Mouse (Mus musculus) kidney, adult 18-20 months (tissue): ENCODE measurements around the gene Dok3.
A peak's percentile ranks its signal among the peaks of the same experiment; 100 is the strongest.

Experiments
- DNase-seq: peaks from one replicate; pipeline ENCODE4 v3.0.0; 2021

Dok3 gene

DNA sequence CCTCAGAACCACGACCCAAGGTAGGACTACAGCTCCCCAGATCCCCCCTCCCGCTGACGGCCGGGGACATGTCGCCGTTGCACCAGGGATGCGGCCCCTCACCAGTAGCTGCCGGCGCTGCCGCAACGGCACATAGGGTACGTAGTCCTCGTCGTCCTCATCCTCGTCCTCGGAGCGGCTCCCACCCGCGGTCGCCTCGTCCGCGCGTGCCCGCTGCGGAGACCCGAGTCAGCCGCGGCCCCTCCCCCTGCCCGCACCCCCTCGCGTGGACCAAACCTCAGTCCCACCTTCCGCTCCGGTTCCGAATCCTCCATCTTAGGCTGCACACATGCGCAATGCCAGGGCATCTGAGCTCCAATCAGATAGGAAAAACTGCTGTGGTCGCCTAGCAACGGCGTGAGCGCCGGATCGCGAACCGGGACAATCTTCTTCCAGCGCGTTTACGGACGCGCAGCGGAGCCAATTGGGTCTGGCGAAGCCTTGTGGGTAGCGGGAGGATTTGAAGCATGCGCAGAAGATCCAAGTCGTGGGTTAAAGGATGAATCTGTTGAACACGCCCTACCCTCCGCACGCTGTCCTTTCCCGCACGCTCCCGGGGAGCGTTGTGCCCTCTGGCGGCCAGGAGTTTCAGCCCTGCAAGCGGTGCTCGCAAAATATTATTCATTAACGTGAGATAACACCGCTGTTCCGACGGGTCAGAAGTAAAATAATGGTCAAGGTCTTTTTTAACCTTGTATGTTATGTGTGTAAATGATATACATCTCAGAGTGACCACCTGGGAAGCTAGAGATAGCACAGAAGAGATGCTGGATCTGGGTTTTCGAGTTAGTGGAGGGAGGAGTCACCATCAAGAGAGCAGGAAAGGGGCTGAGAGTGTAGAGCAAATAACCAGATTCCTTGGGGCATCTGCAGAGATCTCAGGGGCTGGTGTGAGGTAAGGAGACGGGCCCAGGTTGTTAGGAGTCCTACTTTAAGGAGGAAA, 7.4 kb upstream of the Dok3 start, which contains the start of gene Ddx41:
TSS of gene Ddx41 (minus strand) at position 465 of the 982 bp plus-strand sequence.
- peak; percentile 100 for DNase-seq

DNA sequence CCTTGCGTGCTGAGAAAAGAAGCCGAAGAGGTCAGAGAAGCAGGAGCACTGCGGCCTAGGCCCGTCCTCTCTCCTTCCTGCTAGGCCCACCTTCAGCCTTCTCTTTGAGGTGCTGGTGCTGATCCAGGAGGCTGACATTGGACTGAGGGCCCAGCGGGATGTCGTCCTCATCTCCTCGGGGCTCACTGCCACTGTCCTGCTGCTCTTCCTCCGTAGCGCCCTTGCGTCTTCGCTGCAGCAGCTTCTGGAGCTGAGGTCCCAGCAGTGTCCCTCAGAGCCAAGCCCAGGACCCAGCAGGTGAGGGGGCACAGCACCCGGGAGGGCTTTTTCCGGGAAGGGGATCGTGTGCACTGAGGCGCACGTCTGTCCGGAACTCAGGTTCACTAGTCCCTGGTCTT, 6.7 kb upstream of the Dok3 start:
- DNase-seq, result no peak

DNA sequence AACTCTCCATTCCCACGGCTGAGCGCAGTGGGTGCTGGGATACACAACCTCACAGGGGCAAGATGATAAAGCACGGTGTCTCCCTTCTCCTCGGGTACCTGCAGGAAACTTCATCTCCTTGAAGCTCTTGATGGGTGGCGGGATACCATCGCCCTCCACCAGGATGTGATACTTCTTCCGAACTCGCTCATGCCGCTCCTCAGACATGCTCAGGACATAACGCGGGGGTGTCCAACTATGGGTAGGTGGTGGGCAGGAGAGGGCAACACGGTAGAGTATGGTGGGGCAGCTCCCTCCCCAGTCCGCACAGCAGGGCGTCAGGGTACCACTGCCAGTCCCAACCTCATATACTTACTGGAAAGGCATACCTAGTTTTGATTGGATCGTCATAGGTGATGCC, 6.1 kb upstream of the Dok3 start:
- DNase-seq, result no peak

DNA sequence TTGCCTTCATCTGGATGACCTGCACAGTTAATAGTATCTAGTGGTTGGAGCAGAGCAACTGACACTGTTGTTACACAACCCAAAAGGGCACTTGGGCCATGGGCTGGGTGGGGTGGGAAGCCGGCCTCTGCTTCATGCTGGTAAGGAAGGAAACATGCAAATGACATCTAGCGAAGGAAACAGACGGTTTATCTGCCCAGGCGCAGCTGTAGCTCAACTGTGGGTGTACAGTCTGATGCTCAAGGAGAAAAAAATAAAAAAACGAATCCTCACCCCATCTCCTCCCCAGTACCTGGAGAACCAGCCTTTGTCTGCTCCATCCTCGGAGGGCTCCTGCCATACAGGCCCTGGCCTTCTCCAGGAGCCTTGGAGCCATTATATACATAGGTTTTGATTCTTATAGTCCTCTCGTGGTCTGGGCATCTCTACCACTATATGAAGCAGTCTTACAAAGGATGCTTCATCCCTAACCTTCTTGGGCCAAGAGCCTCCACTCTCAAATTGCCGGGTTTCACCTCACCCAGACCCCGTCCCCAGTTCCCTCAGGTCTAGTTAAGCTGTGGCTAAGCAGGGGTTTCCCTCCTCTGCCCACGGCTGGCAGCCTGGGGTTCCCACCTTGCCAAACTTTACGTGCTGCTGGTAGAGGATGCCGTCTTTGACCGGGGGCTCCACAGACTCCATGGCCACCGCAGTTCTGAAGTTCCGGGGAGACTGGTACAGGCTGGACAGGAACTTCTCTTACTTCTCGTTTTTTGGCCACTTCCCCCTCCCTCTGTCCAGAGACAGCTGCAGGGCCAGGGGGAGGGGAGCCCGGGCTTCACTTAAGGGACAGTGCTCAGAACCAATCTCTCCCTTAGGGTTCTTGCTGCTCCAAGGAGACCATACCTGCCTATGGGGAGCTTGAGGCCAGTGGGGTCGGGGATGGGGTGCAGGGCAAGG, 993 bp downstream of the Dok3 start:
- DNase-seq, result no peak

DNA sequence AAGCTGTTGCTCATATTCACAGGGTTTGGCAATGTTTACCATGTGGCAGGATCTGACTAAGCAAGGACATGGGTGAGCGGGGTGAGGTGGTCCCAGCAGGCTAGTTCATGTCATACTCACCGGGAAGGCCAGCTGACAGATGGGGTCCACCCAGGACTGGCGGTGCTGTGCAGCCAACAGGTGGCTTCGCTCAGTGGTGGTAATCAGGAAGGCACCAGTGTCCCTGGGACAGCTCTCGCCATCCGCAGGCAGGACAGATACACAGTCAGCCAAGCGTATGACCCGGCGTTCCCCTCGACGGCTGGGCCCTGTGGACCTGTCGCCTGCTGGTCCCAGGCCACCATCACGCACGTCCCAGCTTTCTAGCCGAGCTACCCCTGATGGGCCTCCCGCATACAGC, 1.9 kb downstream of the Dok3 start:
- no peak for DNase-seq

DNA sequence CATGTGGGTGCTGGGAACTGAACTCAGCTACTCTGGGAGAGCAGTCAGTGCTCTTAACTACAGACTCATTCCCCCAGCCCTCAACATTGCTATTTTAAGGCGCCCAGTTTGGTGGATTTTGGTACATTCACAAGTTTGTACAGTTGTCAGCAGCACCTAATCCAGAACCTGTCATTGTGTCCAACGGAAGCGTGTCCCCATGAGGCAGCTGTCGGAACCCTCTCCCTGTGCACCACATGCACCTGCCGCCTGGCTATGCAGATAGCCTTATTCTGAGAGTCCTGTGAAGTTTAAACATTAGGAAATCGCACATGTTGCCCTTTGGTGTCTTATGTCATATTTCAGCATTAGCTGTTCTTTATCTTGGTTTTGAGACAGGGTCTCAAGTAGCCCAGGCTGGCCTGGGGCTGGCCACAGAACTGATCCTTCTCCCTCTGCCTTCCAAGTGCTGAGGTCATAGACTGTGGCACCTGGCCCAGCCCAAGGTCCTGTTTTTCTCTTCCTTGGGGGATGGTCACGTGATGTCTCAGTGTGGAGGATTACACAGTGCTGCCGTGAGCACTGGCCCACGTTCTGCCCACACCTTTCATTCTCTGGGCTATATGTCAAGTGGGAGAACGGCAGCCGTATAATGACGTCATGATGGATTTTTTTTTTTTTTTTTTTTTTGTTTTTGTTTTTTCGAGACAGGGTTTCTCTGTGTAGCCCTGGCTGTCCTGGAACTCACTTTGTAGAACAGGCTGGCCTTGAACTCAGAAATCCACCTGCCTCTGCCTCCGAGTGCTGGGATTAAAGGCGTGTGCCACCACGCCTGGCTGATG, 3.2 kb downstream of the Dok3 start:
- no peak for DNase-seq

DNA sequence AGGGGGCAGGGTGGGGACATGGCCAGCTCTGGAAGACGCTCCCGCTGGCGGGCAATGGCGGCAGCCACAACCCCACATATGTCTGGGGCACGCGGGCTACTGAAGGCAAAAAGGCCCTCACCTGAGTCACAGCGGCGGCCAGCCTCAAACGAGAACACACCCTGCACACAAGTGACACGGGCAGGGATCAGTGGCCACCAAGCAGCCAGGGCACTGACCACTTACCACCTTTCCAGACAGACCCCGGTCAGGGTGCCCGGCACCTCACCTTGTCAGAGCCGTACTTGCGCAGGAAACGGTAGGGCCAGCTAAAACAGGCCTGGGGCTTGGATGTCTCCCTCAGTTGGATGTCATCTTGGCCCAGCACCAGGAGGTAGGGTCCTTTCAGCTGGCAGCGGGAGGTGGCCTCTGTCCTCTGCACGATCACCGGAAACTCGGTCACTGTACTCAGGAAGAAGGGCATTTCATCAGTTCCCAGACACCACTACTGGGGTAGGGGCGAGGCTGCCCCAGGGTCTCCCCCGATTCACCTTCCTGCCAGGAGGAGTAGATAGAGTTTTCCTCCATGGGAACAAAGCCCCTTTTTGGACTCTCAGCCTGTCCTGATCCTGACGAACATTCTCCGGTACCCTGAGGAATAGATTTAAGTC, 5.0 kb downstream of the Dok3 start:
- no peak for DNase-seq

DNA sequence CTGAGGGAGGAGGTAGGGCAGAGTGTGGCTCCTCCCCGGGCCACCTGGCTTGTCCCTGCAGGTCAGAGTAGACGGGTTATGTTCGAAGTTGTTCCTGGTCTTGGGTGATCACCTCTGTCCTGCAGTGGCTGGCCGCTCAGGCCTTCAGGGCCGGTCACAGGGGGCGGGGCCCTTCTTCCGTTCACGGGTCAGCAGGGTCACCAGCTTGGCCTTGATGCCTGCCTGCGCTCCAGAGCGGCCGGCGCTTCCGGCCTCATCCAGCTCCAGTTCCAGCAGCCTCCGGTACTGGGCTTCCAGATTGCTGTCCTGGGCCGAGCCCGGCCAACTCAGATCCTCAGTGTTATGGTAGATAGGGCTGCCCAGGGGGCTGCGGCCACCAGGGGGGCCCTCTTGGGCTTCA, 5.8 kb downstream of the Dok3 start:
- DNase-seq, result peak; percentile 64

DNA sequence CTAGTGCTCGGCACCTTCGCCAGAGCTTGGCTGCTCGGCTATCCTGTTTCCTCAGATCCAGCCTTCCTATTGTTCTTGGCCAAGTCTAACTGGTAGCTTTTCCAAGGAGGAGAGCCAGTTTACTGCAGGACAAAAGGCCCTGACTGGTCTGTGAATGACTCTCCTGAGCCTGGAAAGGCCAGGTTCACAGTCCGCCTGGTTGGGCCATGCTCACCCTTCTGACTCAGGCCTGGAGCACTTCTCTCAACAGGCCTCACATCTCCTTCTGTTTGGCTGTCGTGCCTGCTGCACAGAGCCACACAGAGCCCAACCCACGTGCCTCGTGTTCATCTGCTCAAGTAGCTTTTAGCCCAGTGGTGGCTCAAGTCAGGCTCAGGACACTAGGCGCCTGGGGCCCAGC, 6.4 kb downstream of the Dok3 start:
- DNase-seq, result no peak

DNA sequence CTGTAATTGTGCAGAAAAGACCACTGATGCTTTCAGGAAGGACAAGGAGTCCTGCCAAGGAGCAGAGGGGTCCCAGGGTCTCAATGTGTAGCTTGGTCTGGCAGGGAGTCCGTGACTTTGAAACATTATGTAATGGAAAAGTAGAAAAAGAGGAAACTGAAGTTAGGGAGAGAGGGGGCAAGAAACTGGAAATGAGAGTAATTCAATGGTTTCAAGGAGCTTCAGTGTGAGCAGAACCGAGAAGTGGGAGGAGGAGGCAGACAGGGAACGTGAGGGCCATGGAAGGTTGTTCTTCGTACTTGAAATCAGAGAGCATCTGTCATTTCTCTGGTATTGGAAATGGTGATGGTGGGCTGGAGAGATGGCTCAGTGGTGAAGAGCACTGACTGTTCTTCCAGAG, 9.5 kb downstream of the Dok3 start:
- no peak for DNase-seq

DNA sequence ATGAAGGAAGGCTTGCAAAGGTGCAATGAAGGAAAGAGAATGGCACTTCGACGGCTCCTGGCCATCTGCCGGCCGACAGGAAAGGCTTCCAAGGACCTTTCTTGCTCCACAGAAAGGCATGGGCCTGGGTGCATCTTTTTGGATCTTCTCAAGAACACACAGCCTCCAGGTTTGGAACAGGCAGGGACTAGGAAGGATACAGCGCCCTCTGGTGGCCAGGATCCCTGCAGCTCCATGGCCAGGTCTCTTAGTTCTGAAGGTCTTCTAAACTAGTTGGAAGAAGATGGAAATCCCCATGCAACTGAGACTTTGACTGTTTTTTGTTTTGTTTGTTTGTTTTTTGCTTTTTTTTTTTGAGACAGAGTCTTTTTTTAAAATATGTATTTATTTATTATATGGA, 12.1 kb downstream of the Dok3 start:
- DNase-seq, result peak; percentile 91

DNA sequence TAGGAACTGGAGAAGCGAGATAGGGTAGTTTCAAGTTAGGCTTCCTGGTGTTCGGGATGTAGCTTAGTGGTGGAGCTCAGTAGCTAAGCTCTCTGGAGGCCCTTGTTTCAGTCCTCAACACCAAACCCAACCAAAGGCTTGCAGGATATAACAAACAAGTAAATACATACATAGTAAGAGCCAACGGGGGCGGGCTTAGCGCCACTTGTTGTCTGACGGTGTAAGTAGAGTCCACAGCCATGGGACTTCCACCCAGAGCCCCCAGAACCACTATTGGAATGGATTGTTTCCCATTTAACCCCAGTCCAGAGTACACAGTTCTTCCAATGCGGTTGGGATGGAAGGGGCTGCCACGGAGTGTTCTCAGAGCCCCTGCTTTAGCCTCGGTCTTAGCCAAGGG, 15.3 kb downstream of the Dok3 start:
- no peak for DNase-seq

DNA sequence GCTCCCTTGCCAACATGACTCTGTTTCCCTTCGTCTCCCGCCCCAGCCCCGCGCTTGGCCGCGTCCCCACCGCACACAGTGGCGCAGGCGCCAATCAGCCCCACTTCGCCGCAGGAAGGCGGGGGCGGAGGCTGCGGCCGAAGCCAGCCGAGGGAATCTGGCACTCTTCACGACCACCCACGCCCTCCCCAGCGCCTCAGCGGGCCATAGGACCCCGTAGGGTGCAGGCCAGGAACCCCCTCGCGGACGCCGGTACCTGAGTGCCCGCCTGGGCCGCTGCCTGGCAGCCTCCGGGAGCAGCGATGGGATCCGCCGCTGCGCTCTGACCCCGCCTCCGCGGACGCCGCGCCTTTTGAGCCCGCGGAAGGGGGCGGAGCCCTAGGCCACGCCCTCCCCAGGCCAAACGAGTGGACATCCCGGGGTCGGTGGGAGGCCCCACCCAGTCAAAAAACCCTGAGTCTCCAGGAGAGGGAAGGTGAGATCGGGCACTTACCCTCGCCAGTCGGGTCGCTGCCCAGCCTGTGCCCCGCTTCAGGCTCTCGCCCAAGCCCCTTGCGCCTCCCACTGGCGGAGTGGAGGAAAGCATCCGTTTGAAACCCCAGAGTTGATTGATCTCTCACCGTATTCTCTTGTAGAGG, 15.9 kb downstream of the Dok3 start, which contains the start of gene Pdlim7:
TSS of gene Pdlim7 (minus strand) at position 566 of the 638 bp plus-strand sequence.
- peak; percentile 95 for DNase-seq

DNA sequence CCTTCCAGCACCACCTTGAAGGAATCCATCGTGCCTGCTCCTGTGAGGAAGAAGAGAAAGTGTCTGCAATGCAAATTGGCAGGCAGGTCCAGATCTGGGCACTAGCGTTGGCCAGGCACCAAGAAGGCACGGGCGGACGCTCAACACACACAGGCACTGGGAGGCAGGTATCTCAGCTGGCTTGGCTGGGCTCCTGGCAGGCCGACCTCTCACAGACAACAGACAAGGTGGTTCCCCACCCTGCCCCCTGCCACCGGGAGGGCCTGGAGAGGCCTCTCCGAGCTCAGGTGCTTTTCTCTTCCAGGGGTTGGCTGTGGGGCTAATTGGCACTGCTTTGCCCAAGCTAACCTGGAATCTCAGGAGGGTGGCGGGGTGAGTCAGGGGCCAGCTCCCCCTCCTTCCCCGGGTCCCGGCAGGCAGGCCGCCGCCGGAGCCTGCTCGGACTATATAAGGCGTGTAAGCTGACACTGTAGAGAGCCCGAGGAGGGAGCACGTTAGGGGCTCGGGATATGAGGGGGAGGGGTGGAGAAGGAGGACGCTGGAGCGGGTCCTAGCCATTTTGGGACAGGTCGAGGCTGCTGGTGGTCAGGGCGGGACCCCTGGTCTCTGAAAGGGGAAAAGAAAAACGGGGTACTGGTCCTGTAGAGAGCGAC, 16.6 kb downstream of the Dok3 start:
- DNase-seq, result peak; percentile 72

DNA sequence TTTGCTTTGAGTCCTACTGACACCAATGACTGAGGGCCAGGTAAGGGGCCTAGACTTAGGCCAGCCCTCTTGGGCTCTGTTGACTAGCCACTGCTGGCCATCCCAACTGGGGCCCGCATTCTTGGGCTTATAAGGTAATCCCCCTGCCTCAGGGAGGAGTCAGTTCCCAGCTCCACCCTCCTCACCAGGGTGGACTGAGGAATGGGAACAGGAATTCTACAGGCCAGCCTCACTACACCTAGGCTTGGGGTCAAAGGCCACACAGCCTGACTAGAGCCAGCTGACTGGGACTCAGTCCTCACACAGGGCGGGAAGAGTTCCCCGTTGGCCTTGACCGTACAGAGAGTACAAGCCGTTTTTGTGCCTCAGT, 17.6 kb downstream of the Dok3 start:
- DNase-seq, result no peak

DNA sequence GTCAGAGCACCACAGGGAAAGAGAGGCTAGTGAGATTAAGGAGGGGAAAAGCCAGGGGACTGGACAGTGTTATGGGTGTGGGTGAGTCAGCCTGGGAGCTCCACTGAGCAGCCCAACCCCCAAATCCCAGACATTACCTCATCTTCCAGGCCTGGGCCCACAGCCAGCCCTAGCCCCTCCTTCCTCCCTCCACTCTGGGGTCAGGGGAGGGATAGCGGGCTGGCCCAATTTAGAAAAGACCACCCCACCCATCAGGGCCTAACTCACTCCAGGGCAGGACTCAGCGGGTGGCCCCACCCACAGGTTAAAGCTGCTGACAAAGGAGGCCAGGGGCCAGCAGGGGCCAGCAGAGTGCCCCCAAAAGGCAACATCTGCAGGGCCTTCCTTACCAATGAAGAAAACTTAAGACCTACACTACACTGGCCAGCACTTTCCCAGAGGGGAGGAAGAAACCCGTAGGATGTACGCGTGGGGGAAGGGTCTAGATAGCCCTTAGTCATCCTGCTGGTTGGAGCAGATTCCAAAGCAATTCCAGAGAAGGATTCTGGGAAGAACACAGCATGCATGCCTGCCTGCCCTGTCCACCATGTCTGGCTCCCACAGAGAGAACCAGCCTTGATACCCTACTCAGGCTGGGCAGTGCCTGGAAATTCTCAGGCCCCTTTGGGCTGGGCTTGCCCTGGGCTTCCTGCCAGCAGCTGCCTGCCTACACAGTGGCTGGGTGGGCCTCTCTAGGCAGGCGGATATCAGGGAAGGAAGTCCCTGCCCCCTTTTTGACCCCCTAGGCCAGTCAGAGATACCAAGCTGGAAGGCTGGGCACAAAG, 18.2 kb downstream of the Dok3 start:
- peak; percentile 63 for DNase-seq

DNA sequence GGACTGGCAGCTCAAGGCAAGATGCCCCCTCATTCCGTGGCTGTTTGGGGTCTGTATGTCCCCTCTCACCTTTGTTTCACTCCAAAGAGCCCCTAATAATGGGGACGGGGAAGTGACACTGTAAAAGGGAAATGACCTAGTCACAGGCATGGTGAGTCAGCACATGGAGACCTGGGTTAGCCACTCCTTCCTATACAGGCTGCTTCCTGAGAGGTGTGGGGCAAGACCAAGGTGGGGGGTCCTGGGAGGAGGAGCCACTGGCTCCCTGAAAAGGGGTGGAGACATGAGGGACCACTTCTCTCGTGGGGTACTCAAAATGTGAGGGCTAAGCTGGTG, 18.8 kb downstream of the Dok3 start:
- DNase-seq, result no peak

DNA sequence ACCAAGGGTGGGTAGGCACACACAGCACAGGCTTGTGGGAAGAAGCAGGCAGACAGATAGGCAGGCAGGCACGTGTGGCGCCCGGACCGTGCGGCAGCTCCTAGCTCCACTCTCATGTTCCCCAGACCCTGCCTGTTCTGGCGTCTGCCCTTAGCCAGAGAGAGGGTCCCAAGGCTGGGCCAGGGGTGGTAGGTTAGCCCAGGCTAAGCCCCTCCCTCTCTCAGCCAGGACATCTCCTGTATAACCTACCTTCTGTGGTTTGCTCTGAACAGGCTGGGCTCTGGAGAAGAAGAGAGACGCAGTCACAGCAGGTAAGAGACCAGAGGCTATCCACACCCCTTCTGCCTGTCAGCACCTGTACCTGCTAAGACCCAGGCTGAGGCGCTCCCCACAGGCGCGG, 20.6 kb downstream of the Dok3 start:
- no peak for DNase-seq

DNA sequence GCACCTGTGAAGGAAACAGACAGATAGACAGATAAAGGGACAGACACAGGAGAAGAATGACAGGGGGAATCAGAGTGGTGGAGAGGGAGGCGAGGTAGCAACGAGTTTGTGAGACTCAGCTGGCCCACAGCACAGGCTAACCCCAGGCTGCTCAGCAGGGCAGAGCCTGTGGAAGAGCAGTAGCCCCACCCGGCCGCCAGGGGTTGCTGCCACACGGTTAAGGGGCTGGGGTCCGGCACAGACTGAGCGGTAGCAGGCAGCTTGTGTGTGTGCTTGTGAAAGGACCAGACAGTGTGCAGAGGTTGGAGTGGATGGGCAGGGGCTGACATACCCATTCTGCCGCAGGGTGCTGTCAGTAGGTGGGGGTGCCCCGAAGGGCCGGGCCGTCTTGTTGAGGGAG, 21.2 kb downstream of the Dok3 start:
- no peak for DNase-seq

DNA sequence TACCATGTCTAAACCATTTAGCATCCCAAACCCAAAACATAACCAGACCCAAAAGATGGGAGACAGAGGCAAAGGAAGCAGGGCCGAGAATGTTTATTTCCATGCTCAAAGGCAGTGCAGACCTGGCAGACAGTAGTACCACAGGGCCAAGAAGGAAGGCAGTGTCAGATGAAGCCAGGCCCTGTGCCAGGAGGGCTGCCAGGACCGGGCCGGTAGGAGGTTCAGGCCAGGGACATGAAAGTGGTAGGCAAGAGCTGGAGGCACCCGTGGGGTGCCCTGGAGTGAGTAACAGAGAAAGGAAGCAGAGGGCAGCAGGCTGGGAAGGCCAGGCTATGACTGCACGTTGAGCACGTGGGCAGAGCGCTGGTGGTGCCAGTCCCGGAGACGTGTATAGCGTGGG, 22.4 kb downstream of the Dok3 start:
- no peak for DNase-seq
